Mouse (Mus musculus): ENCODE results near the gene Polr2i.
"Not testable (repeated sequence)": the region's sequence is repeated elsewhere in the genome, so short reads cannot be mapped to it uniquely, and the experiment has no call there.

Gene Polr2i

GRCm38 (mm10) chr7:30231669-30232454 is at the start of gene Polr2i, which contains the start of gene Tbcb:
Polr2i (plus strand) TSS chr7:30231948.
Tbcb (minus strand) TSS chr7:30232272.
- DNase-seq (ENCODE audit: low read depth, low spot score), result peak; percentile 100

- not testable (repeated sequence) for DNase-seq (ENCODE audit: low read depth, low spot score)
Observed at GRCm38 (mm10) chr7:30183189-30183588, 48.6 kb upstream of the Polr2i start.

- peak; percentile 99 for DNase-seq (ENCODE audit: low read depth, low spot score)
Observed at GRCm38 (mm10) chr7:30183879-30184289, 47.9 kb upstream of the Polr2i start, which contains the start of gene Cox7a1. Cox7a1 (plus strand) TSS chr7:30184144.

GRCm38 (mm10) chr7:30184641-30185348 is 47.0 kb upstream of the Polr2i start:
- DNase-seq (ENCODE audit: low read depth, low spot score), result no peak

- DNase-seq (ENCODE audit: low read depth, low spot score), result peak; percentile 63
Observed at GRCm38 (mm10) chr7:30188344-30189115, 43.2 kb upstream of the Polr2i start.

- DNase-seq (ENCODE audit: low read depth, low spot score), result peak; percentile 88
Observed at GRCm38 (mm10) chr7:30189116-30189491, 42.6 kb upstream of the Polr2i start.

- DNase-seq (ENCODE audit: low read depth, low spot score), result no peak
Observed at GRCm38 (mm10) chr7:30192088-30192487, 39.7 kb upstream of the Polr2i start.

- DNase-seq (ENCODE audit: low read depth, low spot score), result peak; percentile 100
Observed at GRCm38 (mm10) chr7:30193013-30193412, 38.7 kb upstream of the Polr2i start.

- DNase-seq (ENCODE audit: low read depth, low spot score), result peak; percentile 93
Observed at GRCm38 (mm10) chr7:30193581-30194100, 38.1 kb upstream of the Polr2i start.

GRCm38 (mm10) chr7:30194101-30194831 is 37.5 kb upstream of the Polr2i start:
- DNase-seq (ENCODE audit: low read depth, low spot score), result no peak

- peak; percentile 96 for DNase-seq (ENCODE audit: low read depth, low spot score)
Observed at GRCm38 (mm10) chr7:30194884-30195283, 36.9 kb upstream of the Polr2i start.

GRCm38 (mm10) chr7:30195461-30195860 is 36.3 kb upstream of the Polr2i start:
- no peak for DNase-seq (ENCODE audit: low read depth, low spot score)

GRCm38 (mm10) chr7:30196171-30196570 is 35.6 kb upstream of the Polr2i start:
- peak; percentile 94 for DNase-seq (ENCODE audit: low read depth, low spot score)

GRCm38 (mm10) chr7:30197592-30198129 is 34.1 kb upstream of the Polr2i start:
- DNase-seq (ENCODE audit: low read depth, low spot score), result peak; percentile 99

- DNase-seq (ENCODE audit: low read depth, low spot score), result peak; percentile 97
Observed at GRCm38 (mm10) chr7:30198481-30198971, 33.2 kb upstream of the Polr2i start, which contains the start of gene Capns1. Capns1 (minus strand) TSS chr7:30198811.

- peak; percentile 85 for DNase-seq (ENCODE audit: low read depth, low spot score)
Observed at GRCm38 (mm10) chr7:30199498-30200139, 32.1 kb upstream of the Polr2i start.

- DNase-seq (ENCODE audit: low read depth, low spot score), result no peak
Observed at GRCm38 (mm10) chr7:30200200-30200599, 31.5 kb upstream of the Polr2i start.

- DNase-seq (ENCODE audit: low read depth, low spot score), result not testable (repeated sequence)
Observed at GRCm38 (mm10) chr7:30200661-30201060, 31.1 kb upstream of the Polr2i start.

- DNase-seq (ENCODE audit: low read depth, low spot score), result no peak
Observed at GRCm38 (mm10) chr7:30202895-30203690, 28.7 kb upstream of the Polr2i start.
